Mouse (Mus musculus): ENCODE data around the gene Tfec. TPM values are rescaled to one million over a fixed set of nuclear protein-coding genes. Genes with fewer than 3 reads are reported as not detected.

Tfec gene
- polyA plus RNA-seq, 1 experiment from 2014 or later: 0.71 TPM

Other genes starting within 250 kb of the Tfec start
- 126 and 128 TPM in 2 replicates for gene Tes, start 166.7 kb upstream of the Tfec start, polyA plus RNA-seq (2014; fragmentation: Nextera tagmentation; extraction: Ambion mirVana)